Mouse (Mus musculus) erythroblast, embryonic 14.5 days (primary cell): Measurements from ENCODE around the gene Pip4k2a.

Experiments
- GATA1 ChIP-seq: IDR thresholded peaks from 2 replicates; pipeline ENCODE4 v1.6.1; 2012; ENCODE audit warnings: low read length, inconsistent platforms, mixed read lengths
- TAL1 ChIP-seq: IDR thresholded peaks from 3 replicates; pipeline ENCODE4 v1.6.1; 2012; ENCODE audit warnings: low read length, inconsistent platforms, mixed read lengths

DNA sequence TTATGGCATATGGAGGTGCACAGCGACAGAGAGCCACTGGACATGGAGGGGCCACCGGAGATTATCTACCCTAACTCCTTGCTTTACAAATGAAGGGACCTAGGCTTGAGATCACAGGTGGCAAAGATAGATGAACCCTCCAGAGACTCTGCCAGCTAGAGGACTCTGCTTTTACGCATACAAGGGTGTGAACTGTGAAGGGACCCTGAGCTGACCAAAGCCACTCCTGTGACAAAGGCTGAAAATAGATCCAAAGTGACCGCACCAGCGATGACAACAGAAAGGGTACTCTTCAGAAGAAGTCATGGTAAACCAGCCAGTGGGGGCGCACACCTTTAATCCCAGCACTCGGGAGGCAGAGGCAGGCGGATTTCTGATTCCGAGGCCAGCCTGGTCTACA is 63.8 kb downstream of the Pip4k2a start:
- TF ChIP-seq TAL1, result no peak
- TF ChIP-seq GATA1, result no peak
